Mouse (Mus musculus): Measurements from ENCODE around the gene Atg4d.
A peak's percentile ranks its signal among the peaks of the same experiment; 100 is the strongest.
"Not testable (repeated sequence)": the region's sequence is repeated elsewhere in the genome, so short reads cannot be mapped to it uniquely, and the experiment has no call there.

Gene Atg4d

DNA sequence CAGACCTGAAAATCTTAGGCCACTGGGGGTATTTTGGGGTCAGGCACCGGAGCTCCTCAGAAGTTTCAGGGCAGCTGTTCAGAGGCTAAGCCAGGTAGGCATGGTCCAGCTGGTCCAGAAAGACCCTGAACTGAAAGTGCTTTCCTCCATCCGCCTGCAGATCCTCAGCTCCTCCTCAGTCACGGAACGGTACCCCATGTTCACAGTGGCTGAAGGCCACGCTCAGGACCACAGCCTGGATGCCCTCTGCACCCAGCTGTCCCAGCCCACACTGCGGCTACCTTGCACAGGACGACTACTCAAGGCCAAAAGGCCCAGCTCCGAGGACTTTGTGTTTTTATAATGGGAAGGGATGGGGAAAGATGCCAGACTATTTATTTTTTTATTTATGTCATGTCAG lies 8.0 kb downstream of the Atg4d start:
- DNase-seq (ENCODE audit: inconsistent age in 2 of 2, low spot score in 1 of 2), result no peak

DNA sequence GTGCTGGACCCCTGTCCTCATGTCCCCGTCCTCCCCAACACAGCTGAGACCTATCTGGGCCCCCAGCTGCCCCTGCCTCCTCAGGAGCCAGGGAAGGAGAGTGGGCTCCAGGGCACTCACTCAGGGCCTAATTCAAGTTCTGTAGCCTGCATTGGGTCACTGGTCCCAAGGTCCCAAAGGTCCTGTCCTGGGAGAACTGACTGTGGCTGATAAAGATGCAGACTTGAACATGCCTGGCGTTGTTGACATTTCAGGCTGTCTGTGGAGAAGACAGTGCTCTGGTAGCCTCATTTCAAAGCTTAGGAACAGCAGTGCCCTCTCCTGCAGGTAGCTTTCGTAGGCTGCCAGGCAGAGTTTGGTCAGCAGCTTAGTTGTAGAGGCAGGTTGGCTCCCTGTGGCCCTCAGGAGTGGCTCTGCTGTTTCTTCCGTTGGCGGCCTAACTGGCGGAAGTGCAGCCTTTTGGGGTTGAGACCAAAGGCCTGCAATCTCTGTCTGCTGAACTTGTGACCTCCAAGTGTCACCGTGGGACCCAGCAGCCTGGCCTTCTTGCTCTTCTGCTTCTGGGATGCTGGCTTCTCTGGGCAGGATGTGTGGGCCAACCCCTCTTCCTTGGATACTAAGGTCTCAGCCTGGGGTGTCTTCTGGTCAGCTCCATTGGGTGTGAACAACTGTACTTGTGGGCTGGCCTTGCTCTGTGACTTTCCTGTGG lies 8.6 kb downstream of the Atg4d start:
- DNase-seq (ENCODE audit: inconsistent age in 2 of 2, low spot score in 1 of 2), result peak in 1 of 2 experiments; percentile 41

DNA sequence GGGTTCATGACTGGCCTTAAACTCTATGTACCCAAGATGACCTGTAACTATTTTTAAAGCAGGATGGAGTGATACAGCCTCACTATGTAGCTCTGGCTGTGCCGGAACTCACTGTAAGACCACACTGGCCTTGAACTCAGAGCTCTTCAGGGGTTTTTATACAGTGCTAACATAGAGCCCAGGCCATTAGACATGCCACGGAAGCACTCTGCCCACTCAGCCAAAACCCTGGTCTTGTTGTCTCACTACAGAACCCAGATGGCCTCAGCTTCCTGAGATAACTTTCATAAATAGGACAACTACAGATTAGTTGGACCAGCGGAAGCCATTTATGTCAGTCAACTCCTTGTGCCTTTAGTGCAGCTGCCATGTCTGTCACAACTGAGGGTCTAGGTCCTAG lies 9.2 kb downstream of the Atg4d start:
- DNase-seq (ENCODE audit: inconsistent age in 2 of 2, low spot score in 1 of 2), result peak in 1 of 2 experiments; percentile 35

DNA sequence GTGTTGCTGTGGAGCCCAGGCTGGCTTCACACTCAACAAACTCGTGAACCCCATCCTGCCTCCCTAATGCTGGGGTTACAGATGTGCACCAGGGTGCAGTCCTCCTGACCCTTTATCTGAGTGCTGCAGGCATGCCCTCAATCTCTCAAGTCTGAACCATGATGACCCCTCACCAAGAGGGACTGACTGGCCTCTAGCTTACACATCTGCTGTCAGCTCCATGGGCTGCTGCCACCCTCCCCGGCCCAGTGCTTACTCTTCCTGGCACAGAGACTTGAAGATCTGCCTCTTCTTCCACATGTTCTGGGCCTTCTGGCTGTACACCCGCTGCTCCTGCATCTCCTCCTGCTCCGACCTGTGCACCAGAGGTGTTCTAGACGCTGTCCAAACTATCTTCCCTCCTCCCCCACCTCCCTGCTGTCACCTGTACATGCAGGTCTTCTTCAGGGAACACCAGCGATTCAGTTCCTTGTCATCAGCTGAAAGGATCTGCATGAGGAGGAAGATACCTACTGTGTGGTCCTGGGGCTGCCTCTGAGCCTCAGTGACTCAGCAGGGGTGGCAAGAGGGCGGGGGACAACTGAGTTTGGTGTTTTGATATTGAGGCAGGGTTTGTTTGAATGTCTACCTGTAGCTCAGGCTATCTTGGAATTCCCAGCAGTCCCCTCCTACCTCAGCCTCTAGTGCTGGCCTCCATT lies 10.1 kb downstream of the Atg4d start:
- DNase-seq (ENCODE audit: inconsistent age in 2 of 2, low spot score in 1 of 2), result peak in 1 of 2 experiments; percentile 33

DNA sequence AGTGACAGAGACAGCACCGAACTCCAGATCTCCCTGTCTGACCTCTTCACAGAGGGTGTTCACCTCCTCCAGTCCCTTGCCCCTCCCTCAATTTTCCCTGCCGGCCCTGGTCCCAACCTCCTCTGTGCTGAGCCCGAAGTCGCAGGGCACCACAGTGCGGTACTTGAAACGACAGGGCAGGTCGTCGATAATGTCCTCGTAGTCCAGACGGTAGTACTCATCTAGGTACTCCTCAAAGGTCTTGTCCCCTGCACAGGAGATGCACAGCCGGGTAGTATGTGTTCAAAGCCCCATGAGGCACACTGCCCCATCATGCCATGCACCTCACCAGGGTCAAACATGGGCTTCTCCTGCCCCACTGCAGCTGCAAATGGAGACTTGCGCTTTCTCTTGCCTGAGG lies 10.6 kb downstream of the Atg4d start:
- no peak for DNase-seq (ENCODE audit: inconsistent age in 2 of 2, low spot score in 1 of 2)

DNA sequence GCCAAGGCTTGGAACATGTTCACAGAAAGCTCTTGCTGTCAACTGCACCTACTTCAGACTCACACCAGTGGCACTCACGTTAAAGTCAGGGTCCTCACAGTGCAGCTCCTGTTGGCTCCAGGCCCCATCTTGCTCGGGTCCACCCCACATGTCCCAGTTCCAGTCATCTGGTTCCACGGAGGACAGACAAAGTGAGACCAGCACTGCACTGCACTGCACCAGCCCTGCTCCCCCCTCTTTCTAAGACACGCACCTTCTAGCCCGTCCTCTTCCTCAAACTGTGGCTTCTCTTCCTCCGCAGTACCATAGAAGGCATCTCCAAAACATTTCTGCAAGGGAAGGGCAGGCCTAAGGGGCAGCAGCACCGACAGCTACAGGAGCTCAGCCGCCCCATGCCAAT lies 11.2 kb downstream of the Atg4d start:
- DNase-seq (ENCODE audit: inconsistent age in 2 of 2, low spot score in 1 of 2), result no peak

GRCm38 (mm10) chr9:21277776-21278175 lies 12.7 kb downstream of the Atg4d start:
- peak in 1 of 2 experiments; percentile 62 for DNase-seq (ENCODE audit: inconsistent age in 2 of 2, low spot score in 1 of 2)

DNA sequence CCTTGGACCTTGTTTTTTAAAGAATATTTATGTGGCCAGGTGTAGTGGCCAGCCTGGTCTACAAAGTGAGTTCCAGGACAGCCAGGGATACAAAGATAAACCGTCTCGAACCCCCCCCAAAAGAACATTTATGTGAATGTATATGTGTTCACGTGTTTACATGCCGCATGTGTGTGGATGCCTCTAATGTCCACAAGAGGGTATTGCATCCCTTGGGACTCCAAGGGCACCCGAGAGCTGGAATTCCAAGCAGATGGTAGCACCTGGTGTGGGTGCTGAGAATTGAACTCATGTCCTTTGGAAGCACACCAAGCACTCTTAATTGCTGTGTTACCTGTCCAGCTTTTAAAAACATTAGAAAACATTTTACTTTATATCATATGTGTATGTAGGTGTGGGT lies 18.5 kb downstream of the Atg4d start:
- no peak for DNase-seq (ENCODE audit: inconsistent age in 2 of 2, low spot score in 1 of 2)

GRCm38 (mm10) chr9:21283994-21284393 lies 18.9 kb downstream of the Atg4d start:
- no peak for DNase-seq (ENCODE audit: inconsistent age in 2 of 2, low spot score in 1 of 2)

DNA sequence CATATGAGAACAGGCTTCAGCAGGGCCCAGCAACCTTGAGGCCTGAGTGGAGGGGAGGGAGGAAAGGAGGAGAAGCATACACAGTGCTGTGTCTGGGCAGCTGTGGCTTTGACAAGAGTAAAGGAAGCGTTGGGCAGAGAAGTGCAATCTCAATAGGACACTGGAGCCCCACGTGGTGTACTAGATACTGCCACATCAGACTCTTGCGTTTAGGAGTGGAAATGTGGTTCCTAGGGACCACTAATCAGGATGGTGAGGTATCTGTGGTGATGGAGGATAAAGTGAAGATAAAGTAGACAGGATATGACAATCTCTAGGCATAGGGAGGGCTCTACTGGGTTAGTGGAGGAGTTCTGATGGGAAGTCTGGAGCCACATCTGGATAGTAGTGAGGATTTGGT lies 21.7 kb downstream of the Atg4d start:
- DNase-seq (ENCODE audit: inconsistent age in 2 of 2, low spot score in 1 of 2), result peak in 1 of 2 experiments; percentile 3

- peak; percentile 99 for DNase-seq (ENCODE audit: inconsistent age in 2 of 2, low spot score in 1 of 2)
These were observed 22.7 kb downstream of the Atg4d start, which contains the start of gene Kri1 for GRCm38 (mm10) chr9:21287571-21288402. Gene Kri1, minus strand, starts transcription at chr9:21287969.

DNA sequence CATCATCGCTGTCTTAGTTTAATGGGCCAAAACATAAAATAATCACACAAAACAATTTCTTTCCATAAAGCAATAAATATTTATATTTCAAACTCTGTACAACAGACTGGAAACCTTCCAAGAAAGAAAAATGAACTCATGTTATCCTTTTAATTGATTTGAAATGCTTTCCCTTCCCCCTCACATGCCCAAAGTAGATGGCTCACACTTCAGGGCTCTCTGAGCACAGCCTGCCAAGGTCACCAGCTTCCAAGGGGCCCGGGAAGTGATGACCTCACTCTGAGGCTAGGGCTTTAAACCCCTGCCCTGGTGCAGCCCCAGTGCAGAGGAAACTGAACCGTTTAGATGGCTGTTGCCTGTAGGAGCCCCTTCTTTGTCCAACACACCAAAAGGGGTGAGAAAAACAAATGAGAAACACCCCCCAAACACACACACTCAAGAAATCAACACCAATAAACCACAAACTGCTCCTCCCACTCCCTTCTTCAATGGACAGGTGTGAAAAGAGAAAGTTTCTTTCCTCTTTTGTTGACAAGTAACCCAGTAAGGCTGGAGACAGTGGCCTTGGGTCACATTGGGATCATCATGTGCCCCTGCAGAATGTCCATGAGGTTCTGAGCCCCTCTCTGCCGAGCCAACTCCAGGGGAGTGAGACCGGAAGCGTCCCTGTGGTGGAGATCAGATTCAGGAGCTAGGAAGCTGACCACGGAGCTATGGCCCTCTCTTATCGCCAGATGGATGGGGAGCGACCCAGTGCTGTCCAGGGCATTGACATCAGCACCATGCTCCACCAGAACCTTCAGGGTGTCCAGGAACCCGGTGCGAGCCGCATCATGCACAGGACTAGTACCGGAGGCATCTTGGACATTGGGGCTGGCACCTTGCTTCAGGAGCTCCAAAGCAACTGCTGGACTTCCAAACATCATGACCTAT lies 23.6 kb downstream of the Atg4d start:
- peak; percentile 79 to 80 for DNase-seq (ENCODE audit: inconsistent age in 2 of 2, low spot score in 1 of 2)

GRCm38 (mm10) chr9:21289337-21289671 lies 24.2 kb downstream of the Atg4d start:
- DNase-seq (ENCODE audit: inconsistent age in 2 of 2, low spot score in 1 of 2), result no peak

- no peak for DNase-seq (ENCODE audit: inconsistent age in 2 of 2, low spot score in 1 of 2)
These were observed 25.5 kb downstream of the Atg4d start for GRCm38 (mm10) chr9:21290589-21290988.

- DNase-seq (ENCODE audit: inconsistent age in 2 of 2, low spot score in 1 of 2), result peak; percentile 100
These were observed 26.1 kb downstream of the Atg4d start, which contains the start of gene Cdkn2d for GRCm38 (mm10) chr9:21291022-21291787. Gene Cdkn2d, minus strand, starts transcription at chr9:21291407.

GRCm38 (mm10) chr9:21291868-21292267 lies 26.8 kb downstream of the Atg4d start:
- not testable (repeated sequence) for DNase-seq (ENCODE audit: inconsistent age in 2 of 2, low spot score in 1 of 2)

DNA sequence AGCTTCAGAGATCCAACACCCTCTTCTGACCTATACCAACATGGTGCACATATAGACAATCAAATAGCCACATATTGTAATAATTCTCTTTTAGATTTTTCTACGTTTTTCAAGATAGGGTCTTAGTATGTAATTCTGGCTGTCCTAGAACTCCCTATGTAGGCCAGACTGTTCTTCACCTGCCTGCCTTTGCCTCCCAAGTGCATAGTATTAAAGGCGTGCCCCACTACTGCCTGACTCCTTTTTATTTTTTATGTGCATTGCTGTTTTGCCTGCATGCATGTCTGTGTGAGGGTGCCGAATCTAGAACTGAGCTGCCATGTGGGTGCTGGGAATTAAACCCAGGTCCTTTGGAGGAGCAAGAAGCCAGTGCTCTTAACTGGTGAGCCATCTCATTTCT lies 27.2 kb downstream of the Atg4d start:
- DNase-seq (ENCODE audit: inconsistent age in 2 of 2, low spot score in 1 of 2), result no peak

DNA sequence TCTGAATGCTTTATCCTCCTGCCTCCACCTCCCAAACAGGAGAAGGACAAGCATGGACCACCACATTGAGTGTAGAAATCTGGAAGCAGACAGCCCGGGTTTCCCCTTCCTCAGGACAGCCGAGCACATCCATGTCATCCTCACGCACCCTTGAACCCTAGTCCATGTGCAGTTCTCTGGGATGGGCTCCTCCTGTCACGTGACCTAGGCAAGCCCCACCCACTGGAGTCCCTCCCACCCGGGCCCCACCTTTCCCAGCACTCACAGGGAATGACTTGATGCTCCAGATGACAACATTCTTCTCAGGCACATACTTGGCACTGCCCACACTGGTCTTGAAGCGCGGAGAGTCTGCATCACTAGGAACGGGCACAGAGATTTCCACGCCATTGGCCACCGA lies 33.9 kb downstream of the Atg4d start:
- no peak for DNase-seq (ENCODE audit: inconsistent age in 2 of 2, low spot score in 1 of 2)

- no peak for DNase-seq (ENCODE audit: inconsistent age in 2 of 2, low spot score in 1 of 2)
These were observed 40.0 kb downstream of the Atg4d start for GRCm38 (mm10) chr9:21305065-21305464.

Measured in adrenal gland, adult (tissue).